Mouse (Mus musculus): Measurements from ENCODE around the gene Gpc6. TPM values are rescaled to one million over a fixed set of nuclear protein-coding genes. Genes with fewer than 3 reads are reported as not detected.
A peak's percentile ranks its signal among the peaks of the same experiment; 100 is the strongest.

Gene Gpc6
- total RNA-seq, 2 experiments from 2014 or later: 15.6 to 18.9 TPM

GRCm38 (mm10) chr14:117648199-117648960 lies 723.3 kb downstream of the Gpc6 start:
- no peak for DNase-seq (ENCODE audit: low spot score in 2 of 2)
- intact Hi-C loops (cut with DNase I): no loop called here

GRCm38 (mm10) chr14:117650141-117650540 lies 725.0 kb downstream of the Gpc6 start:
- DNase-seq (ENCODE audit: low spot score in 2 of 2): no peak
- intact Hi-C loops (cut with DNase I): no loop called here

DNA sequence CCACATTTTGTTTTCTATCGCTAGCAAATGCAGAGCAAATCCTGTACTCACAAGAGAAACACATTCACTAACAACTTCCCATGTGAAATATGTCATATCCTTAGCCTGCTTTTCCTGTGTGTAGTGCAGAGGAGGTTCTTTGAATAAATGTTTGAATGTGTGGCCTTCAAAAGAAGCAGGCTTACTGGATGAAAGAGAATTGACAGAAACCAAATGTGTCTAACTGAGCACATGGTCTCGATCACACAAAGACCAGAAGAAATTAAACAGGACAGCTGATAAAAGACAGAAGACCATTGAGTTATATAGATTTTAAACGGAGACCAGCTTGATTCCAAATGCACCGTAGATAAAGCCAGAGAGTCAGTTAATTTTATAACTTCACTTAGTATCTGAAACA lies 726.2 kb downstream of the Gpc6 start:
- intact Hi-C loops (cut with DNase I): no loop called here

GRCm38 (mm10) chr14:117651938-117652337 lies 726.8 kb downstream of the Gpc6 start:
- intact Hi-C loops (cut with DNase I): no loop called here

More for the DNA sequence above, 726.2 kb downstream of the Gpc6 start:
- no peak for DNase-seq (ENCODE audit: low spot score in 2 of 2)

GRCm38 (mm10) chr14:117655382-117655781 lies 730.3 kb downstream of the Gpc6 start:
- no peak for DNase-seq (ENCODE audit: low spot score in 2 of 2)
- intact Hi-C loops (cut with DNase I): no loop called here

More at GRCm38 (mm10) chr14:117651938-117652337, 726.8 kb downstream of the Gpc6 start:
- DNase-seq (ENCODE audit: low spot score in 2 of 2): no peak

DNA sequence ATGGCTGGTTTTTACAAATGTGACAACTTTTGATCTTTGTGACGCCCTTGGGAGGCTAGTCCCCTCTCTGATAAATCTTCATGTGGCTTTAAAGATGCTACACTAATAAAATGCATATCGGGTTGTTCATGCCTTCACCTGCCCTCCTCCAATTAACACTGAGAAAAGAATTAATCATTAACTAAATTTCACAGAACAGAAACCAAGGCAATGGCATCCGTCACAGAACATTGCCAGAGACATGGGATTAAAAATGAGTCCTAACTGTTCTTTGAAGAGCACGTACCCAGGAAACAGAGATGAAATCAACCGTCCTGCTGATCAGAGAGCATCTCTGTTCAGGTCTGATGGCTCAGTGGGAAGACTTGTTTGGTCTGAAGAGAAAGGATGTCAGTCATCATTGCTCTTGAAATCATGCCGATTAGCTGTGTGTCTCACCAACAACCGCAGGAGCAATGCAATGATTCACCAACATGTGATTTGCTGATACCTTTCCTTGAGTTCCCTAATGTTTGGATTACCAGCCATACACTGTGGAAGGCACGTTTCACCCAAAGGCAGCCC lies 734.2 kb downstream of the Gpc6 start:
- no peak for DNase-seq (ENCODE audit: low spot score in 2 of 2)
- intact Hi-C loops (cut with DNase I): no loop called here

DNA sequence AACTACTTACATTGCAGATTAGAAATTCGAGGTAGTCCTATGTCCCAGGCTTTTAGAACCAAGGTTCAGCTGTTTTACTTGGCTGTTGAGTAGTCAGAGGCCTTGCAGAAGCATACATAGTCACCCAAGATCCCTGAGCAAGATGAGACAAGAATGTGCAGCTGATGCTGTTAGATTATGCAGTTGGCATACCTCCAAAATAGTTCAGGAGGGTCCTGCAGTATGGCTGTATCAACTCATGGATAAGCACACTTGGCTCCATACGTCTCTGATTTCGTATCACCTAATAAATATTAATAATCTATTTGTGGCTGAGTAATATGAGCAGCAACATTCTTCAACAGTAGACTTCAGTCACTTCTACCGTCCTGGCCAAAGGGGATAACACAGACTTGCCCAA lies 737.1 kb downstream of the Gpc6 start:
- intact Hi-C loops (cut with DNase I): no loop called here
- DNase-seq (ENCODE audit: low spot score in 2 of 2): no peak

DNA sequence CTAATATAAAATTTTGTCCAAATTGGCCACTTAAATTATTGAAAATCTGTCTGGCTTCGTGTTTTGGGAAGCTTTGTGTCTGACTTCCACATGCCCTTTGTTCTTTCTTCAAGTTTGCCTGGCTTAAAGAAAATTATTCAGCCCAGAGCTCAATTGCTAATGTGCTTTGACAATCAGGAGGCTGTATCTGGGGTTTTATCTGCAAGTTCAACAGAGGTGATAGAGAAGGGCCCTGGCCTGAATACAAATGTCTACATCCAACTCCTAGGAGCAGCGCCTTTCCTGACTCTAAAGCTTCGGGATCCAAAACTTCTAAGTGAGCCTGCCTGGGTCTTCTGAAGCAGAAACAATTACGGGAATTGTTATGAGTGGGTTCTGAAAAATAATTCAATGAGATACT lies 739.7 kb downstream of the Gpc6 start:
- no peak for DNase-seq (ENCODE audit: low spot score in 2 of 2)
- intact Hi-C loops (cut with DNase I): no loop called here

DNA sequence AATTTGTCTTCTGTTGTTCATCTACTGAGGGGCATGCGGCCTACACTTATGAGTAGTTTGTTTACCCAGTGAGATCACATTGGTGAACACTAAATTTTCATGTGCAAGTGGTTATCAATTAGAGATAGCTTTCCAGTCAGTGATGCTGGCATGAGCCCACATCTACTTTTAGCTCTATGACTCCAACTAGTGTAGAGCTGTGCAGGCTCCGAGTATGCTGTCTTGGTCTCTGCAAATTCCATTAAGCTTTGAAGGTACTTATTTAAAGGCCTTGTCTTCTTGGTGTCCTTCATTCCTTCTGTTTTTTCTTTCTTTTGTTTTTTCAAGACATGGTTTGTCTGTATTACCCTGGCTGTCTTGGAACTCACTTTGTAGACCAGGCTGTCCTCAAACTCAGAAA lies 741.0 kb downstream of the Gpc6 start:
- DNase-seq (ENCODE audit: low spot score in 2 of 2): no peak
- intact Hi-C loops (cut with DNase I): no loop called here

- intact Hi-C loops (cut with DNase I): no loop called here
Observed at GRCm38 (mm10) chr14:117673541-117673940, 748.4 kb downstream of the Gpc6 start.

DNA sequence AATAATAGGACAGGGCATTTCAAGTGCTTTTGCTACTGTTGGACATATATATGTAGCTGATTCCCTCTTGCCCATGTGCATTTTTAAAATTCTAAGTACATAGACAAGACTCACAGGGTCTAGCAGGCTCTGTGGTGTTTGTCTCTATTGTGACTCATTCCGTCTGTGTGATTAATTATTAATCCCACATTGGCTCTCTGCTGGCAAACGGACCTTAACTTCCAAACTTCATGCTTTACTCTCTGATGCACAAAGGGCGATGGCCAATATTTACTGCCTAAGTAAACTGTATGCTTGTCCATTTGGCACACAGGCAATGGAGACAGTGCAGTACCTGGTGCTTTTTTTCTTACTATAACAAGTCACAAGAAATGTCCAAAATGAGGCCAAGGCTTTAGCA lies 749.4 kb downstream of the Gpc6 start:
- DNase-seq (ENCODE audit: low spot score in 2 of 2): no peak
- intact Hi-C loops (cut with DNase I): no loop called here

More at GRCm38 (mm10) chr14:117673541-117673940, 748.4 kb downstream of the Gpc6 start:
- DNase-seq (ENCODE audit: low spot score in 2 of 2): no peak

DNA sequence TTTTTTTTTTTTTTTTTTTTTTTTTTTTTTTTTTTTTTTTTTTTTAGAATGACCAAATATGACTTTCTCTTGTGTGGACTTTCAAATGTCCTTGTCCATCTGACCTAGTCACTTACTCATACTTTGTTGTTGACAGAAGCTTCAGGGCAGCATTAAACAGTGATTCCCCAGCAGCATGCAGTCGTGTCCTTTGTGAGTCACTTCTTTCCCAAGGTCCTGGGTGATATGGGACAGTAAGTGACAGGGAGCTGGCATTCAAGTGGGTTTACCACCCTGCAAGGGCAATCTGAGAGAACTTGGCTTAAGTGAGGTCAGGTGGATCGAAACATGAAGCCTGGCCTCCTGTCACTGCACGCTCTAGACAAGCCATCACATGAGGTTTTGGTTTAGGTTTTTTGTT lies 754.8 kb downstream of the Gpc6 start:
- intact Hi-C loops (cut with DNase I): no loop called here
- no peak for DNase-seq (ENCODE audit: low spot score in 2 of 2)

- DNase-seq (ENCODE audit: low spot score in 2 of 2): no peak
- intact Hi-C loops (cut with DNase I): no loop called here
Observed at GRCm38 (mm10) chr14:117681321-117681921, 756.3 kb downstream of the Gpc6 start.

DNA sequence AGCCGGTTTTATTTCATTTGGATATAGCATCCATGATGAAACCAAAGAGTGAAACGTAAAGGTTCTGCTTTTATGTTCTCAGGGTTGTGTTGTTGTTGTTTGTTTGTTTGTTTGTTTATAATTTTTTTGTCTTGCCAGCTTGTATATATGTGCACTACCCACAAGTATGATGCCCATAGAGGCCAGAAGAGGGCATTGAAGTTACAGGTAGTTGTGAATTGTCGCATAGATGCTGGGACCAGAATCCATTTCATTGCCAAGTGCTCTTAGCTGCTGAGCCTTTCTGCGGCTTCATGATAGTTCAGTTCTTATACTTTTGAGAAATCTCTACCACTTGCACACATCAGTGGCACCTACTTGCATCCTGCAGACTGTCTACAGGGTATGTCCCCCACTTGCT lies 758.0 kb downstream of the Gpc6 start:
- no peak for DNase-seq (ENCODE audit: low spot score in 2 of 2)
- intact Hi-C loops (cut with DNase I): no loop called here

- intact Hi-C loops (cut with DNase I): no loop called here
- no peak for DNase-seq (ENCODE audit: low spot score in 2 of 2)
Observed at GRCm38 (mm10) chr14:117689848-117690247, 764.7 kb downstream of the Gpc6 start.

DNA sequence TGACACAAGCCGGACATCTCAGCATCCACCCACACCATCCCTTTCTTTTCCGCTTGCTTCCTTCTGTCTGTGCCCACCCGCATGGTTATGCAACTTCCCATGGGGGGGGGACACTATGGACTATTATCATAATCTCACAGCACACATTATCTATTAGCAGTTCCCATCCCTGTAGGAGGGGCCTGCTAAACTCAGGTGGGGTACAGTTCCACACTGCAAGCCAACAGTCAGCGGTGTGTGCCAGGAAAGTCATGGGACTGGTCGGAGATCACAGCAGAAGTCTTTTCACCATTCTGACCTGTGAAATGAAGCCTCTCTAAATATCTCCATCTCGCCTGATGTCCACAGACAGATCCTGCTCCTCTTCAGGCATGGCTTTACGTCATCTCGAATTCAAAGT lies 770.5 kb downstream of the Gpc6 start:
- intact Hi-C loops (cut with DNase I): no loop called here
- no peak for DNase-seq (ENCODE audit: low spot score in 2 of 2)

DNA sequence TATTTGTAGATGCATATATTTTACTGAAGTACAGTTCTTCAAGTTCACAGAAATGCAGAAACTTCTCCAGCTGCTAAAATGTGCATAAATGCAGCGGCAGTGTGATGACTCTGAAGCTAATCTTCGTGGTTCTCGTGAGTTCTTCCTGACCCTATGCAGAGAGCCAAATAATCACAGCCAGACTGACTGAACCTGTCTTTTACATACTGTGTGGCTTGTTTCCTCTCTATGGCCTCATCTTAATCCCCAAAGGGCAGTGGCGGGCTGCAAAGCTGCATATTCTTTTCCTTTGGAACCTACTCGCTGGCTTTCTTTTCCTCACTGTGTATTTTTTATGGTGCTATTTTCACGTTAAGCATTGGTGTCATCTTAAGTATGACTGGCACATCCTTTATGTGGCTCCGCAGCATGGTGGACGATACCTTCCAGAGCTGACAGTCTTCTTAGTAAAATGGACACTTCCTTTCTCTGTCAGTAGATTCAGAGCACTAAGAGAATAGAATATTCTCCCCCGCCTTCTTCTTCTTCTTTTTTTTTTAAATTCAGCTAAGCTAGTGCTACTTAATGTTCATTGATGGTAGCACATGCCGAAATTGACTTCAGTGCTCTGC lies 775.7 kb downstream of the Gpc6 start:
- no peak for DNase-seq (ENCODE audit: low spot score in 2 of 2)
- intact Hi-C loops (cut with DNase I): no loop called here

- DNase-seq (ENCODE audit: low spot score in 2 of 2): no peak
- intact Hi-C loops (cut with DNase I): no loop called here
Observed at GRCm38 (mm10) chr14:117708817-117709216, 783.7 kb downstream of the Gpc6 start.

DNA sequence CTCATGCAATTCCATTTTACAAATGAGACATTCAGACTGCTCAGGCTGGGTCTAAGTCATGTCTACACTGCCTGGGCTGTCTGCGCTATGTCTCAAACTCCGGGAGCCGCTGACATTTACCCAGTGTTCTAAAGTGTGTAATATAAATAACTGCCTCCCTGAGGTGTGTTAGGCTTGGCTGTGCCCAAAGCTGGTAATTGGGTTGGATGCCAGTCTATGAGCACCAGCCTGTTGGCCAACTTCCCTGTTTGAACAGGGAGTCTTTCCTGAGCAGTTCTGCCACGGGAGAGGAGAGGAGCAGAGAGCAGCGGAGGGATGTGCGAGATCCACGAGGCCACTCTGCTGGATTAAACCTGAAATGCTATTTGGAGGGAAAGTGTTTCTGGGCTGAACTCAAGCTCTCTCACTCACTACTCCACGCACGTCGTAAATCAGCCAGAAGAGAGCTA lies 785.4 kb downstream of the Gpc6 start:
- peak; percentile 11 to 47 for DNase-seq (ENCODE audit: low spot score in 2 of 2)
- intact Hi-C loops (cut with DNase I): no loop called here

DNA sequence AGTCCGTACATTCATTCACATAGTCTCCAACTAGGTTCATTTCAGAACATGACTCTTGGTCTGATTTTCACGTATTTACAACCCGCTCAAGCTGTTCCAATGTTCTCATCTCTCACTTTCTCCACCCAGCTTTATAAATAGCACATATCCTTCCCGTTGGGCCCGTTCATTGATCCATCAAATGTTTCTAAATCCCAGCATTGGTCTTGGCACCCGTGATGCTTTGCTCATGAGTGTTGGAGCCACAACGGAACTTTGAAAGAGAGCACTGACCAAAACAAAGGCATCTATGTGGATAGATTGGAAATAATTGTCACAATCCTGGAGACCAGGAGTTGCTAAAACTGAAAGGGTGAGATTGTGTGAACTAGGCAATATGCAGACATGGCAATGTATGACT lies 787.2 kb downstream of the Gpc6 start:
- intact Hi-C loops (cut with DNase I): no loop called here
- no peak for DNase-seq (ENCODE audit: low spot score in 2 of 2)

GRCm38 (mm10) chr14:117714165-117714564 lies 789.0 kb downstream of the Gpc6 start:
- DNase-seq (ENCODE audit: low spot score in 2 of 2): no peak
- intact Hi-C loops (cut with DNase I): no loop called here
